Mouse (Mus musculus): ENCODE data around the gene Tex10. TPM values are rescaled to one million over a fixed set of nuclear protein-coding genes. Genes with fewer than 3 reads are reported as not detected.

The Tex10 gene
- polyA plus RNA-seq, 1 experiment from 2014 or later, result 45.8 TPM

DNA sequence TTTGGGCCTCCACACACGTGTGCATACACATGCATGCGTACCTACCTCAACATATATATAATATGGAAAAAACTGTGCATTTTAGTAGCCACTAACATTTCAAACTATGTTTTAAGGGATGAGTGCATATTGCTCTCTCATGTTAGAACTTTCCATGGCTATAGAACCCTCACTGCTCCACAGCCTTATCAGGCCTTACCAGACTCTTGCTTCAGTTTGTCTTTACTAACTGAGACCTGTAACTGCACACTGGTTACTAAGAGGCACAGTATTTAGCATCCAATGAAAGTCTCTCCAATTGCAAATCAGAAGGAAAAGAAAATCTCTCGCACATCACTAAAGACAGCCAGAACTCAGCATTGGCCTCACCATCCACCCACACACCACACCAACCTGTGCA lies 76.3 kb downstream of the Tex10 start:
- Histone ChIP-seq H3K27ac (no peak overlapping the region), H3K36me3 (peaks cover 14% of the 10 kb centered on the region), H3K9me3 (no peaks in the 10 kb centered on the region), H3K9ac (no peak overlapping the region), H3K4me1 (no peaks in the 10 kb centered on the region), H3K27me3 (no peaks in the 10 kb centered on the region), H3K4me2 (no peak overlapping the region), H3K4me3 (no peak overlapping the region)
- WGBS, result 90% methylated on average over 3 of the region's 3 CpGs
- ATAC-seq (ENCODE audit: insufficient number of reproducible peaks, low FRiP score, low TSS enrichment, low read depth), result no peak

DNA sequence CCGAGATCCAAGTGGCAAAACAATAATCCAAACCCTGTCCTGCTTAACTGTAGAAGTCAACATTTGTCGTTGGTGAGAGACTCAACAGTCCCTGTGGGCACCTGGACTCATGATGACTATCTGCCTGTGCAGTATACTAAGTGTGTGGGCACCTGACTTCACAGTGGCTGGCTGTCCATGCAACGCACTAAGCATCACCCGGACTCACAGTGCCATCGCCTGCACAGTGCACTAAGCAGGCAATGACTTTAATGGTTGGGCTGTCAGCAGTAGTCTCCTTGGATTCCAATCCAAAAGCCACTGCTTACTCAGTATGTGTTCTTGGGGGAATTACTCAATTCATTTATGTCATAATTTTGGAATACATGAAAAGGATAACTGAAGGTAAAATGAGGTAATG lies 90.8 kb downstream of the Tex10 start:
- Histone ChIP-seq H3K4me2 (no peak overlapping the region), H3K9me3 (no peaks in the 10 kb centered on the region), H3K27me3 (no peaks in the 10 kb centered on the region), H3K36me3 (0 out of 2 replicates have a peak, but pooled peaks cover 6% of the 10 kb centered on the region), H3K4me1 (no peaks in the 10 kb centered on the region), H3K9ac (no peak overlapping the region), H3K27ac (no peak overlapping the region), H3K4me3 (no peak overlapping the region)
- 82% methylated on average over 5 of the region's 5 CpGs for WGBS
- no peak for ATAC-seq (ENCODE audit: insufficient number of reproducible peaks, low FRiP score, low TSS enrichment, low read depth)

DNA sequence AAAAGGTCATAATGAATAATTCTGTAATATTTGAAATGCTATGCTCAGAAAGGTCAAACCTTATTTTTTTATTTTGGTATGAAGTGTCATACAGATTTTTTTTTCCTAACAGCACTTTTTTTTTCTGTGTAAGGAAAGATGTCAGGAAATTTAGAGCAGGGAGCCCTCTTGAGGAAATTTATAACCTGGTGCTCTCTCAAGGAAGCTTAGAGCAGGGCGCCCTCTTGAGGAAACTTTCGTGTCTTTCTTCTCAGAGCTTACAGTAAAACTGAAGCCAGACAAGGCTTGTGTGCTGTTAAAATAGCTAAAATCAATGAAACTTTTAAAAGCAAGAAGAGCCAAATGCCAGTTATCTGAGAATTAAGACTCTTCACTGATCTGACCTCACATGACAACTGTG lies 92.3 kb downstream of the Tex10 start:
- no peak overlapping the region for H3K4me2 ChIP-seq
- no peaks in the 10 kb centered on the region for H3K9me3 ChIP-seq
- no peak overlapping the region for H3K9ac ChIP-seq
- ATAC-seq (ENCODE audit: insufficient number of reproducible peaks, low FRiP score, low TSS enrichment, low read depth), result no peak
- 0 out of 2 replicates have a peak, but pooled peaks cover 6% of the 10 kb centered on the region for H3K36me3 ChIP-seq
- no peak overlapping the region for H3K4me3 ChIP-seq
- no peaks in the 10 kb centered on the region for H3K4me1 ChIP-seq
- no peak overlapping the region for H3K27ac ChIP-seq
- WGBS, result 3% methylated on average over 2 of the region's 2 CpGs
- no peaks in the 10 kb centered on the region for H3K27me3 ChIP-seq

Other genes starting within 250 kb of the Tex10 start
- gene Erp44, start 193.9 kb downstream of the Tex10 start, polyA plus RNA-seq (2015; fragmentation: Nextera tagmentation; extraction: Ambion mirVana), result 118 TPM in 2 replicates
- 9.3 and 10.2 TPM in 2 replicates for gene Invs, start 193.7 kb downstream of the Tex10 start, polyA plus RNA-seq (2015; fragmentation: Nextera tagmentation; extraction: Ambion mirVana)
- 25.6 and 25.9 TPM in 2 replicates for gene Msantd3, start 66.5 kb upstream of the Tex10 start, polyA plus RNA-seq (2015; fragmentation: Nextera tagmentation; extraction: Ambion mirVana)
- 25.3 and 40.1 TPM in 2 replicates for gene Tmeff1, start 111.7 kb upstream of the Tex10 start, polyA plus RNA-seq (2015; fragmentation: Nextera tagmentation; extraction: Ambion mirVana)
- gene Cavin4, start 190.1 kb upstream of the Tex10 start, polyA plus RNA-seq (2015; fragmentation: Nextera tagmentation; extraction: Ambion mirVana), result 7.3 and 27.7 TPM in 2 replicates

All from limb, embryonic 15.5 days (tissue).